Comparison of ENCODE assay signal across 10 mouse cellular contexts in genomic region chr7:136008486-136008885, GRCm38 (mm10).
DNase-seq lines count a peak whose midpoint lies in the region; ATAC-seq and TF ChIP-seq lines count a peak whose summit lies in the region.
"Had no signal": no experiment of that assay in that cellular context is flagged by ENCODE, and none has a peak within 500 bp of the region (broad histone marks: within the 10 kb centered on the region; RNA-seq: fewer than 3 reads in every experiment).

No protein-coding gene starts in this region.

- H3K4me3 ChIP-seq in gastrocnemius, adult 2 months = peak overlapping the region; percentile 49
- H3K4me3 ChIP-seq in lung, embryonic 14.5 days (ENCODE audit: low read depth, low read length) = no peak overlapping the region
- H3K4me3 ChIP-seq in limb, embryonic 10.5 days = peak overlapping the region; percentile 38
- H3K4me3 ChIP-seq in layer of hippocampus, adult 2 months = no peak overlapping the region

- no peak overlapping the region for H3K27ac ChIP-seq in gastrocnemius, adult 2 months
- H3K27ac ChIP-seq in lung, embryonic 14.5 days (ENCODE audit: low read depth) = no peak overlapping the region
- peak overlapping the region; percentile 57; the same call in 1 of the 2 replicates for H3K27ac ChIP-seq in limb, embryonic 10.5 days
- H3K27ac ChIP-seq in layer of hippocampus, adult 2 months = no peak overlapping the region

- H3K9ac ChIP-seq in lung, embryonic 14.5 days = no peak overlapping the region

- peak overlapping the region; percentile 31; the same call in 1 of the 2 replicates for H3K4me2 ChIP-seq in lung, embryonic 14.5 days

- no peaks in the 10 kb centered on the region for H3K36me3 ChIP-seq in lung, embryonic 14.5 days (ENCODE audit: insufficient read depth)
- no peaks in the 10 kb centered on the region for H3K36me3 ChIP-seq in limb, embryonic 10.5 days

- no peak for TF ChIP-seq CTCF in gastrocnemius, adult 2 months (IDR thresholded peaks at IDR 0.05)
- TF ChIP-seq CTCF in lung, embryonic 14.5 days (IDR thresholded peaks at IDR 0.05; ENCODE audit: low read depth) = no peak
- TF ChIP-seq CTCF in layer of hippocampus, adult 2 months (conservative IDR thresholded peaks at IDR 0.05) = no peak

- intact Hi-C loops in gastrocnemius, adult 2 months (cut with DNase I) = no loop called here

- no peak for ATAC-seq in lung, embryonic 14.5 days (ENCODE audit: insufficient read depth)
- ATAC-seq: Patski had no signal

- DNase-seq in gastrocnemius, adult 2 months = no peak
- DNase-seq in gastrocnemius, postnatal 4 days (ENCODE audit: low spot score in 2 of 2) = no peak
- no peak for DNase-seq in lung, embryonic 14.5 days
- no peak for DNase-seq in lung, postnatal 25 days (ENCODE audit: low spot score)
- no peak for DNase-seq in limb, embryonic 10.5 days (ENCODE audit: low spot score)
- DNase-seq in retina, embryonic 14.5 days (ENCODE audit: low spot score) = peak; percentile 35
- DNase-seq in layer of hippocampus, adult 2 months (ENCODE audit: low spot score in 2 of 2) = no peak
- no peak for DNase-seq in frontal cortex, postnatal 10 days (ENCODE audit: low spot score in 2 of 2)
- DNase-seq: lung, adult 18-20 months had no signal

- H3K9me3 ChIP-seq in lung, embryonic 14.5 days (ENCODE audit: low read depth, low read length) = no peaks in the 10 kb centered on the region
- H3K9me3 ChIP-seq in limb, embryonic 10.5 days (replicated peaks) = no peaks in the 10 kb centered on the region

- 35% methylated on average over 6 of the region's 6 CpGs for WGBS in lung, embryonic 14.5 days
- 41% methylated on average over 6 of the region's 6 CpGs for WGBS in limb, embryonic 10.5 days

- H3K4me1 ChIP-seq in lung, embryonic 14.5 days (ENCODE audit: insufficient read depth) = no peaks in the 10 kb centered on the region
- H3K4me1 ChIP-seq in limb, embryonic 10.5 days = peaks cover 34% of the 10 kb centered on the region

- H3K27me3 ChIP-seq in lung, embryonic 14.5 days (ENCODE audit: insufficient read depth, low read length) = peaks cover 11% of the 10 kb centered on the region; the same call in 1 of the 2 replicates
- H3K27me3 ChIP-seq in limb, embryonic 10.5 days (ENCODE audit: low read depth, poor library complexity, severe bottlenecking) = peaks cover 64% of the 10 kb centered on the region
- H3K27me3 ChIP-seq: Patski had no signal

Comparison
In these comparisons a context has a peak if more than half of its experiments do, and no peak if none do; other contexts are left out.
1. H3K4me3 ChIP-seq: peak in gastrocnemius, adult 2 months (single experiment) and limb, embryonic 10.5 days (single experiment); none in lung, embryonic 14.5 days (single experiment) and layer of hippocampus, adult 2 months (single experiment).